Mouse (Mus musculus) spleen, adult 2 months (tissue): ENCODE results near the gene Fgfr4.

Experiments used
- CTCF ChIP-seq: fragments of 200-500 bp; IDR thresholded peaks from 2 replicates; pipeline ENCODE4 v1.5.1; 2011; ENCODE audit warnings: mild to moderate bottlenecking, inconsistent platforms; ENCODE audit not compliant: insufficient read depth, insufficient read length, insufficient replicate concordance; ENCODE audit errors: extremely low read depth
- POLR2A ChIP-seq: fragments of 200-500 bp; IDR thresholded peaks from 2 replicates; pipeline ENCODE4 v1.6.1; 2011; ENCODE audit warnings: low read depth, low read length, inconsistent platforms

DNA sequence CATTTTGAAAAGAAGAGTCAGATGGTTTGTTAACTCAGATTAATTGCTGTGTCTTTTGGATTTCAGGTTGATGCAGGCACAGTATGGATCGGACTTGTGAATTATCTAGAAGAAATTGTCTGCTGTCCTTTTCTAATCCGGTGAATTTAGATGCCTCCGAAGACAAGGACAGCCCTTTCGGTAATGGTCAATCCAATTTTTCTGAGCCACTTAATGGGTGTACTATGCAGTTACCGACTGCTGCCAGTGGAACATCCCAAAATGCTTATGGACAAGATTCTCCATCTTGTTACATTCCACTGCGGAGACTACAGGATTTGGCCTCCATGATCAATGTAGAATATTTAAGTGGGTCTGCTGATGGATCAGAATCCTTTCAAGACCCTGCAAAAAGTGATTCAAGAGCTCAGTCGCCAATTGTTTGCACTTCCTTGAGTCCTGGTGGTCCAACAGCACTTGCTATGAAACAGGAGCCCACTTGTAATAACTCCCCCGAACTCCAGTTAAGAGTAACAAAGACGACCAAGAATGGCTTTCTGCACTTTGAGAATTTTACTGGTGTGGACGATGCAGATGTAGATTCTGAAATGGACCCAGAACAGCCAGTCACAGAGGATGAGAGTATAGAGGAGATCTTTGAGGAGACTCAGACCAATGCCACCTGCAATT lies 60.8 kb downstream of the Fgfr4 start:
- TF ChIP-seq CTCF, result no peak
- TF ChIP-seq POLR2A, result no peak
